Mouse (Mus musculus): ENCODE results near the gene Pdzd2. TPM values are rescaled to one million over a fixed set of nuclear protein-coding genes. Genes with fewer than 3 reads are reported as not detected.

Pdzd2 gene
- polyA plus RNA-seq, 1 experiment from 2014 or later = 7.3 TPM

- Histone ChIP-seq H3K4me1 (peaks cover 19% of the 10 kb centered on the region; the same call in 1 of the 2 replicates), H3K4me3 (no peak overlapping the region), H3K27me3 (ENCODE audit: insufficient read depth, poor library complexity, severe bottlenecking) (no peaks in the 10 kb centered on the region), H3K27ac (no peak overlapping the region), H3K9me3 (no peaks in the 10 kb centered on the region), H3K36me3 (0 out of 2 replicates have a peak, but pooled peaks cover 2% of the 10 kb centered on the region)
- 73% methylated on average over 14 of the region's 14 CpGs for WGBS
- no peak for DNase-seq (ENCODE audit: low spot score)
Measured at GRCm38 (mm10) chr15:12718819-12719218, 20.9 kb downstream of the Pdzd2 start.

- Histone ChIP-seq H3K36me3 (0 out of 2 replicates have a peak, but pooled peaks cover 2% of the 10 kb centered on the region), H3K4me1 (peaks cover 18% of the 10 kb centered on the region; the same call in 1 of the 2 replicates), H3K27ac (no peak overlapping the region), H3K9me3 (no peaks in the 10 kb centered on the region), H3K27me3 (ENCODE audit: insufficient read depth, poor library complexity, severe bottlenecking) (no peaks in the 10 kb centered on the region), H3K4me3 (no peak overlapping the region)
- 84% methylated on average over 3 of the region's 3 CpGs for WGBS
- DNase-seq (ENCODE audit: low spot score) = no peak
Measured at GRCm38 (mm10) chr15:12717410-12717809, 22.3 kb downstream of the Pdzd2 start.

- H3K9me3 ChIP-seq = no peaks in the 10 kb centered on the region
- H3K27ac ChIP-seq = no peak overlapping the region
- peaks cover 12% of the 10 kb centered on the region; the same call in 1 of the 2 replicates for H3K4me1 ChIP-seq
- H3K4me3 ChIP-seq = no peak overlapping the region
- no peaks in the 10 kb centered on the region for H3K27me3 ChIP-seq (ENCODE audit: insufficient read depth, poor library complexity, severe bottlenecking)
- 73% methylated on average over 8 of the region's 8 CpGs for WGBS
- no peak for DNase-seq (ENCODE audit: low spot score)
- H3K36me3 ChIP-seq = 0 out of 2 replicates have a peak, but pooled peaks cover 2% of the 10 kb centered on the region
Measured at GRCm38 (mm10) chr15:12716881-12717280, 22.8 kb downstream of the Pdzd2 start.

- Histone ChIP-seq H3K27ac (no peak overlapping the region), H3K4me1 (peaks cover 12% of the 10 kb centered on the region; the same call in 1 of the 2 replicates), H3K36me3 (0 out of 2 replicates have a peak, but pooled peaks cover 6% of the 10 kb centered on the region), H3K27me3 (ENCODE audit: insufficient read depth, poor library complexity, severe bottlenecking) (no peaks in the 10 kb centered on the region), H3K4me3 (no peak overlapping the region), H3K9me3 (no peaks in the 10 kb centered on the region)
- 59% methylated on average over 2 of the region's 2 CpGs for WGBS
- DNase-seq (ENCODE audit: low spot score) = no peak
Measured at GRCm38 (mm10) chr15:12714322-12714721, 25.4 kb downstream of the Pdzd2 start.

GRCm38 (mm10) chr15:12713216-12713615 is 26.5 kb downstream of the Pdzd2 start:
- Histone ChIP-seq H3K4me1 (peaks cover 9% of the 10 kb centered on the region; the same call in 1 of the 2 replicates), H3K4me3 (no peak overlapping the region), H3K27ac (no peak overlapping the region), H3K9me3 (no peaks in the 10 kb centered on the region), H3K27me3 (ENCODE audit: insufficient read depth, poor library complexity, severe bottlenecking) (no peaks in the 10 kb centered on the region), H3K36me3 (0 out of 2 replicates have a peak, but pooled peaks cover 6% of the 10 kb centered on the region)
- DNase-seq (ENCODE audit: low spot score) = no peak
- WGBS = 78% methylated on average over 2 of the region's 2 CpGs

GRCm38 (mm10) chr15:12710036-12710435 is 29.7 kb downstream of the Pdzd2 start:
- WGBS = 92% methylated on average over 3 of the region's 3 CpGs

GRCm38 (mm10) chr15:12708297-12708696 is 31.4 kb downstream of the Pdzd2 start:
- Histone ChIP-seq H3K4me1 (peaks cover 8% of the 10 kb centered on the region; the same call in 1 of the 2 replicates), H3K27ac (no peak overlapping the region), H3K9me3 (no peaks in the 10 kb centered on the region), H3K27me3 (ENCODE audit: insufficient read depth, poor library complexity, severe bottlenecking) (no peaks in the 10 kb centered on the region), H3K36me3 (0 out of 2 replicates have a peak, but pooled peaks cover 4% of the 10 kb centered on the region), H3K4me3 (no peak overlapping the region)
- no peak for DNase-seq (ENCODE audit: low spot score)
- 11% methylated on average over 1 of the region's 1 CpGs for WGBS

More at GRCm38 (mm10) chr15:12710036-12710435, 29.7 kb downstream of the Pdzd2 start:
- no peak for DNase-seq (ENCODE audit: low spot score)
- Histone ChIP-seq H3K9me3 (no peaks in the 10 kb centered on the region), H3K36me3 (0 out of 2 replicates have a peak, but pooled peaks cover 6% of the 10 kb centered on the region), H3K4me1 (peaks cover 8% of the 10 kb centered on the region; the same call in 1 of the 2 replicates), H3K4me3 (no peak overlapping the region), H3K27ac (no peak overlapping the region), H3K27me3 (ENCODE audit: insufficient read depth, poor library complexity, severe bottlenecking) (no peaks in the 10 kb centered on the region)

- no peak for DNase-seq (ENCODE audit: low spot score)
- H3K27me3 ChIP-seq (ENCODE audit: insufficient read depth, poor library complexity, severe bottlenecking) = no peaks in the 10 kb centered on the region
- no peak overlapping the region for H3K4me3 ChIP-seq
- 0 out of 2 replicates have a peak, but pooled peaks cover 4% of the 10 kb centered on the region for H3K36me3 ChIP-seq
- 61% methylated on average over 3 of the region's 3 CpGs for WGBS
- peaks cover 8% of the 10 kb centered on the region; the same call in 1 of the 2 replicates for H3K4me1 ChIP-seq
- no peak overlapping the region for H3K27ac ChIP-seq
- H3K9me3 ChIP-seq = no peaks in the 10 kb centered on the region
Measured at GRCm38 (mm10) chr15:12706902-12707301, 32.8 kb downstream of the Pdzd2 start.

GRCm38 (mm10) chr15:12700367-12700766 is 39.4 kb downstream of the Pdzd2 start:
- no peak overlapping the region for H3K4me3 ChIP-seq
- peaks cover 6% of the 10 kb centered on the region; the same call in 1 of the 2 replicates for H3K4me1 ChIP-seq
- H3K27ac ChIP-seq = no peak overlapping the region
- no peaks in the 10 kb centered on the region for H3K27me3 ChIP-seq (ENCODE audit: insufficient read depth, poor library complexity, severe bottlenecking)
- H3K36me3 ChIP-seq = no peaks in the 10 kb centered on the region
- no peak for DNase-seq (ENCODE audit: low spot score)
- no peaks in the 10 kb centered on the region for H3K9me3 ChIP-seq
- WGBS = 41% methylated on average over 9 of the region's 9 CpGs

- H3K9me3 ChIP-seq = no peaks in the 10 kb centered on the region
- no peak overlapping the region for H3K27ac ChIP-seq
- WGBS = 68% methylated on average over 7 of the region's 7 CpGs
- no peak overlapping the region for H3K4me3 ChIP-seq
- H3K36me3 ChIP-seq = no peaks in the 10 kb centered on the region
- H3K27me3 ChIP-seq (ENCODE audit: insufficient read depth, poor library complexity, severe bottlenecking) = no peaks in the 10 kb centered on the region
- H3K4me1 ChIP-seq = peaks cover 6% of the 10 kb centered on the region; the same call in 1 of the 2 replicates
- DNase-seq (ENCODE audit: low spot score) = no peak
Measured at GRCm38 (mm10) chr15:12697741-12698140, 42.0 kb downstream of the Pdzd2 start.

GRCm38 (mm10) chr15:12696889-12697288 is 42.8 kb downstream of the Pdzd2 start:
- DNase-seq (ENCODE audit: low spot score) = no peak
- Histone ChIP-seq H3K9me3 (no peaks in the 10 kb centered on the region), H3K4me1 (peaks cover 6% of the 10 kb centered on the region; the same call in 1 of the 2 replicates), H3K27me3 (ENCODE audit: insufficient read depth, poor library complexity, severe bottlenecking) (no peaks in the 10 kb centered on the region), H3K4me3 (no peak overlapping the region), H3K27ac (no peak overlapping the region), H3K36me3 (no peaks in the 10 kb centered on the region)
- WGBS = 79% methylated on average over 8 of the region's 8 CpGs

GRCm38 (mm10) chr15:12689716-12690381 is 49.9 kb downstream of the Pdzd2 start:
- H3K27ac ChIP-seq = no peak overlapping the region
- WGBS = 71% methylated on average over 7 of the region's 7 CpGs
- H3K9me3 ChIP-seq = no peaks in the 10 kb centered on the region
- H3K4me3 ChIP-seq = no peak overlapping the region
- no peaks in the 10 kb centered on the region for H3K27me3 ChIP-seq (ENCODE audit: insufficient read depth, poor library complexity, severe bottlenecking)
- no peaks in the 10 kb centered on the region for H3K36me3 ChIP-seq
- no peak for DNase-seq (ENCODE audit: low spot score)
- H3K4me1 ChIP-seq = no peaks in the 10 kb centered on the region

- H3K4me1 ChIP-seq = peaks cover 4% of the 10 kb centered on the region; the same call in 1 of the 2 replicates
- H3K9me3 ChIP-seq = no peaks in the 10 kb centered on the region
- H3K36me3 ChIP-seq = no peaks in the 10 kb centered on the region
- no peak for DNase-seq (ENCODE audit: low spot score)
- no peaks in the 10 kb centered on the region for H3K27me3 ChIP-seq (ENCODE audit: insufficient read depth, poor library complexity, severe bottlenecking)
- WGBS = 48% methylated on average over 9 of the region's 9 CpGs
- H3K27ac ChIP-seq = no peak overlapping the region
- no peak overlapping the region for H3K4me3 ChIP-seq
Measured at GRCm38 (mm10) chr15:12682549-12682948, 57.2 kb downstream of the Pdzd2 start.

Measured in heart, embryonic 10.5 days (tissue).